Mouse (Mus musculus) erythroid progenitor cell, adult 5-6 weeks (primary cell): ENCODE data around the gene Lamtor2. TPM values are rescaled to one million over a fixed set of nuclear protein-coding genes. Genes with fewer than 3 reads are reported as not detected.
A peak's percentile ranks its signal among the peaks of the same experiment; 100 is the strongest.

Experiments used
- ATAC-seq: replicated peaks from 2 replicates; pipeline ENCODE4 v1.8.0; 2016; ENCODE audit warnings: moderate number of reproducible peaks, mild to moderate bottlenecking, moderate TSS enrichment, inconsistent platforms; ENCODE audit not compliant: poor library complexity, low FRiP score, severe bottlenecking
- total RNA-seq, 2 experiments: library from RNA; stranded (forward) in 1 of 2; stranded (reverse) in 1 of 2; fragments of 150-400 nt in 1 of 2; fragments of 186-747, 209-891 nt in 1 of 2; gene quantifications; 2 replicates each; pipeline versions ENCODE4 v1.2.3 to v1.2.4; 2015 to 2017; ENCODE audit warnings: low replicate concordance in 2 of 2

The Lamtor2 gene
- total RNA-seq, 2 experiments from 2014 or later, result 12.6 to 23.3 TPM

DNA sequence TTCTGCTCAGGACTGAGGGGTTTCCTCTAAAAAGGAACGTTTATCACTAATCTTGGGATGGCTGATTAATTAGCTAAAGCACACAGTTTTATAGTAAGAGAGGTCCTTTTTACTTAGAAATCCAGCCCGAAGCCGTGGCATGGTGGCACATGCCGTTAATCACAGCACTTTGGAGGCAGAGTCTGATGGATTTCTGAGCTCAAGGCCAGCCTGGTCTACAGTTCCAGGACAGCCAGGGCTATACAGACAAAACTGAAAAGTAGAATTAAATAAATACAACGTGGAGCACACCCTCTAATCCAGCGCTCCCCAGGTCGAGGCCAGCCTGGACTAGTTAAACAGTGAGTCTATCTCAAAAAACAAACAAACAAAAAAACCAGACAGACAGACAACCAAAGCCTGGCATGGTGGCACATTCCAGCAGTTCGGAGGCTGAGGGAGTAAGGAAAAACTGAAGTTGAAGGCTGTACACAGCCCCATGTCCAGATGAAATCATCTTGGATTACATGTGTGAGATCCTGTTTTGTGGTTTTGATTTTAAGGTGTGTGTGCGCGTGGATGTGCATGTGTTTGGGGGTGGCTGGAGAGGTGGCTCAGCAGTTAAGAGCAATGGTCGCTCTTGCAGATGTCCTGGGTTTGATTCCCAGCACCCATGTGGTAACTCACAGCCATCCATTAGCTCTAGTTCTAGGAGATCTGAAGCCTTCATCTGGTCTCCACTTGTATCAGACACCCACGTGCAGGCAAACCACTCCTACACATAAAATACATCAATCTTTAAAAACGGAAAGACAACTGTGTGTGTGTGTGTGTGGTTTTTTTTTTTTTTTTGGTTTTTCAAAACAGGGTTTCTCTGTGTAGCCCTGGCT is 42.2 kb downstream of the Lamtor2 start:
- ATAC-seq, result no peak

GRCm38 (mm10) chr3:88509692-88510420 is 43.0 kb downstream of the Lamtor2 start, which contains the start of gene Lmna:
TSS of gene Lmna (minus strand) at chr3:88509956.
- ATAC-seq, result peak; percentile 85

DNA sequence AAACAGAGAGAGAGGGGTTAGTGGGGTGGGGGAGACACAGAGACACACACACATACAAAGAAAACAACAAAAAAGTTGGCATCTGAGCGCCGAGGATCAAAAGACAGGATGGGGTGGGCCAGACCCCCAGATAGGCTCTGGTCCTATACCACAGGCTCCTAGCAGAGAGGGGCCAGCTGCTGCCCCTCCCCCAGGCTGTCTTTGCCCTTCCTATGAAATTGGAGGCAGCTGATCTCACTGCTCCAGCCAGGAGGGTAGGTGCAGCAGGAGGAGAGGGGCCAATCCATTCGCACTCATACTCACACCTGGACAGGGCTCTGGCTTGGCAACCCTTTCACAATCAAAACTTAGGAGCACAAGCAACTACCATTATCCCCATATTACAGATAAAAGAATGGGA is 43.6 kb downstream of the Lamtor2 start:
- ATAC-seq, result no peak

GRCm38 (mm10) chr3:88505765-88506164 is 47.1 kb downstream of the Lamtor2 start:
- ATAC-seq, result no peak

GRCm38 (mm10) chr3:88505081-88505480 is 47.8 kb downstream of the Lamtor2 start:
- ATAC-seq, result no peak

DNA sequence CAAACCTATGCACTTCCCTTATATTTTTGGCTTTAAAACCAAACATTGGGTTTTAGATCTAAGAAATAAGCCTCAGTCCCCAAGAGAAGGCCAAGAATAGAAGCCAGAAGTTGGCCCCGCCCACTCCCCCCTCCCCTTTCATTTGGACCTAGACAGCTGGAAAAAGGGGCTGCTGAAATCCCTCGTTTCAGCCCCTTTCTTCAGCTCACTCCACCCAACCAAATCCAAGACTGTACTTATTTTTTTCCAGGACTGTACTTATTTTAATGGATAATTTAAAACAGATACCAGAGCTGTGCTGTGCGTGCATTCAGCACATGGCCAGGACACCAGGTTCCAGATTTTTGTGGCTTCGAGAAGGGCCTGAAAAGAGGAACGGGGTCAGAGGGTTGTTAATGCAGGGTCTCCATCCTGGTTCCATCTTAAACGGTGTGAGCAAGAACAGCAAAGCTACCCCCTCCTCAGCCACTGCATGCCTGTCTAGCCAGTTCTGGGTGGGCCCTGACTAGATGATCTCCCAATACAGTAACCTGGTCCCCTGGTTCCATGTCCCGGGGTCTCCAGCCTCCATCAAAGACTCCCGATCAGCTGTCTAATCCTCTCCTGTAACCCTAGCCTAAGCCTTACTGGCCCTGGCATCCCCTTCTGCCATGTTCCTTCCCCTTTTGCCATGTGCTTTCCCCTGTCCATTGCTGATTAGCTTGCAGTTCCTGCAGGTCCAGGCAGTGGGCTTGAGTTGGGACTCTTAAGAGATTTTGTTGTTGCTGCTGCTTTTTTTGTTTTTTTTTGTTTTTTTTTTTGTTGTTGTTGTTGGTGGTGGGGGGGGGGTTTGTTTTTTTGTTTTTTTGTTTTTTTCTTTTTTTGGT is 48.8 kb downstream of the Lamtor2 start:
- no peak for ATAC-seq

DNA sequence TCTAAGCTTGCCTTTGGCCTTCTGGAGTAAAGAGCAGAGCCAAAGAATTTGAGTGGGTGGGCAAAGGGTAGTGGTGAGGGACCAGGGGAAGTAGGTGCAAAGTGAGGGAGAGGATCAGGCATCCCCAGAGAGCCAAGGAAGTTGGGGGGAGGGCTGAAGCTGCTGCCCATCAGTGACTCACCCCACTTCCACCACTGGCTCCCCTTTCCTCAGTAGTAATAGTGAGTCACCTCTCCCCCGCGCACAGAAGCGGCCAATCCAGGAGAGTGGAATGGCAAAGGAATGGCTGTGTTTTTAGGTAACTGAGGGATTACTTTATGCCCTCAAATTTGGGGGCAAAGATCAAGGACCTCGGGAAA is 49.4 kb downstream of the Lamtor2 start:
- ATAC-seq, result no peak

- ATAC-seq, result peak; percentile 91
These were observed 50.0 kb downstream of the Lamtor2 start for GRCm38 (mm10) chr3:88502641-88503504.

GRCm38 (mm10) chr3:88502031-88502571 is 50.8 kb downstream of the Lamtor2 start:
- peak; percentile 3; the same call in 1 of the 2 replicates for ATAC-seq

DNA sequence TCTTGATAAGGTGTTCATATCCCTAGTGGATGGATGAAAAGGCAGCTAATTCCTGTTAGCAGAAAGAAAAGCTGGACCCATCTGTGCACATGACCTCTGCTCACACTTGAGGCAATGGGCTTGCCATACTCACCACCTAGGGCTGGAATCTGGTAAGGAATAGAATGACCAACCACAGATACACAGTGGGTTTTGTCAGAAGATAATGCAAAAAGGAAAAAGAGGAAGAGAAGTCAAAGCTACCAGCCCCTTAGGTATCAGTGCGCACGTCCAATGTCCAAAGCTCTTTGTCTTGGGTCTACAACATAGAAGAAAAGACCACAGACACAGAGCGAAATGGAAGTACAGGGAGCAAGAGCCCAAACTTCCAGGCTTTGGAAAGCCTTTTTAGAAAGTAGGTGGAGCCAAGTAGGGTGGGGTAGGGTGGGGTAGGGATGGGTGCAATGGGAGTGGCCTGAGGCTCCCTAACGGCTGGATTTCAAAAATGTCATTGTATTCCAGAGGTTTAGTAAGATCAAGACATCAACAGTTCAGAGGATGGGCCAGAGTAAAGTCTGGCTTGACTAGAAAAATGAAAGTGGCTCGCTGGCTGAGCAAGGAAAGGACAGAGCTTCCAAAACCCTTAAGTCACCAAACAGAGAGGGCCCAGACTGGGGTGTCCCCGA is 51.4 kb downstream of the Lamtor2 start:
- peak; percentile 55 for ATAC-seq

GRCm38 (mm10) chr3:88500655-88501365 is 52.1 kb downstream of the Lamtor2 start:
- ATAC-seq, result 0 out of 2 replicates have a peak, but pooled peaks have one; percentile 3

DNA sequence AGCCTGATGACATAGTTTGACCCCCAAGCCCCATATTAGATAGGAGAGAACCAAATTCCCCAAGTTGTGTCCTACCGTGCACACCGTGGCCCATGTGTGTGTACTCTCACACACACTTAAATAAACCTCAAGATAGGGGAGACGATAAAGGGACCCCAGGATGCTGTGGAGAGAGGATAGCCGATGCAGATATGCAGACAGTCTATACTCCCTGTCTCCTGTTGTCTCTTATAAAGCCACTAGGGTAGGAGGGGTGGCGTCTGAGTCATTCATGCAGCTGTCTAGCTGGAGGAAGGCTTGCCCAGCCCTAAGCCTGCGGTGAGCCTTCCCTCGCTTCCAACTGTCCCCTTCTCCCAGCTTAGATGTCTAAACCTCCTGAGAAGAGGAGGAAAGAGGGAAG is 52.8 kb downstream of the Lamtor2 start:
- no peak for ATAC-seq

Other genes starting within 250 kb of the Lamtor2 start
- gene Glmp, start 228.1 kb downstream of the Lamtor2 start, total RNA-seq (2015; ENCODE audit: low replicate concordance), result 17.7 and 47.4 TPM in 2 replicates
- 5.0 and 10.4 TPM in 2 replicates for gene Glmp, start 228.1 kb downstream of the Lamtor2 start, total RNA-seq (2017; ENCODE audit: low replicate concordance)
- not detected in 2 replicates for gene Tmem79, start 216.9 kb downstream of the Lamtor2 start, total RNA-seq (2015; ENCODE audit: low replicate concordance)
- gene Tmem79, start 216.9 kb downstream of the Lamtor2 start, total RNA-seq (2017; ENCODE audit: low replicate concordance), result 1.2 and 1.8 TPM in 2 replicates
- 34.8 and 40.7 TPM in 2 replicates for gene Smg5, start 216.8 kb downstream of the Lamtor2 start, total RNA-seq (2015; ENCODE audit: low replicate concordance)
- 85.6 and 88.2 TPM in 2 replicates for gene Smg5, start 216.8 kb downstream of the Lamtor2 start, total RNA-seq (2017; ENCODE audit: low replicate concordance)
- not detected in 2 replicates for gene Paqr6, start 188.5 kb downstream of the Lamtor2 start, total RNA-seq (2015; ENCODE audit: low replicate concordance)
- 1.3 TPM in 1 of 2 replicates, not detected in the other for gene Paqr6, start 188.5 kb downstream of the Lamtor2 start, total RNA-seq (2017; ENCODE audit: low replicate concordance)
- not detected in 2 replicates for gene Bglap3, start 180.3 kb downstream of the Lamtor2 start, total RNA-seq (2015; ENCODE audit: low replicate concordance)
- not detected in 2 replicates for gene Bglap3, start 180.3 kb downstream of the Lamtor2 start, total RNA-seq (2017; ENCODE audit: low replicate concordance)
- not detected in 2 replicates for gene Bglap2, start 174.4 kb downstream of the Lamtor2 start, total RNA-seq (2015; ENCODE audit: low replicate concordance)
- gene Bglap2, start 174.4 kb downstream of the Lamtor2 start, total RNA-seq (2017; ENCODE audit: low replicate concordance), result 3.9 TPM in 1 of 2 replicates, not detected in the other
- gene Bglap, start 168.6 kb downstream of the Lamtor2 start, total RNA-seq (2015; ENCODE audit: low replicate concordance), result 3.6 TPM in 1 of 2 replicates, not detected in the other
- gene Bglap, start 168.6 kb downstream of the Lamtor2 start, total RNA-seq (2017; ENCODE audit: low replicate concordance), result not detected in 2 replicates
- 182 and 196 TPM in 2 replicates for gene Pmf1, start 142.7 kb downstream of the Lamtor2 start, total RNA-seq (2015; ENCODE audit: low replicate concordance)
- gene Pmf1, start 142.7 kb downstream of the Lamtor2 start, total RNA-seq (2017; ENCODE audit: low replicate concordance), result 100 and 121 TPM in 2 replicates
- 34.0 and 35.3 TPM in 2 replicates for gene Slc25a44, start 127.9 kb downstream of the Lamtor2 start, total RNA-seq (2015; ENCODE audit: low replicate concordance)
- gene Slc25a44, start 127.9 kb downstream of the Lamtor2 start, total RNA-seq (2017; ENCODE audit: low replicate concordance), result 34.8 and 40.5 TPM in 2 replicates
- 11.9 and 14.7 TPM in 2 replicates for gene Sema4a, start 91.9 kb downstream of the Lamtor2 start, total RNA-seq (2015; ENCODE audit: low replicate concordance)
- 4.5 and 15.1 TPM in 2 replicates for gene Sema4a, start 91.9 kb downstream of the Lamtor2 start, total RNA-seq (2017; ENCODE audit: low replicate concordance)
- gene Lmna, start 43.1 kb downstream of the Lamtor2 start, total RNA-seq (2015; ENCODE audit: low replicate concordance), result 31.7 and 48.2 TPM in 2 replicates
- gene Lmna, start 43.1 kb downstream of the Lamtor2 start, total RNA-seq (2017; ENCODE audit: low replicate concordance), result 182 and 260 TPM in 2 replicates
- 0.42 TPM in 1 of 2 replicates, not detected in the other for gene Mex3a, start 20.7 kb downstream of the Lamtor2 start, total RNA-seq (2015; ENCODE audit: low replicate concordance)
- 0.08 and 0.26 TPM in 2 replicates for gene Mex3a, start 20.7 kb downstream of the Lamtor2 start, total RNA-seq (2017; ENCODE audit: low replicate concordance)
- gene Rab25, start 4.8 kb downstream of the Lamtor2 start, total RNA-seq (2015; ENCODE audit: low replicate concordance), result not detected in 2 replicates
- gene Rab25, start 4.8 kb downstream of the Lamtor2 start, total RNA-seq (2017; ENCODE audit: low replicate concordance), result not detected in 2 replicates
- gene Ubqln4, start 684 bp upstream of the Lamtor2 start, total RNA-seq (2015; ENCODE audit: low replicate concordance), result 8.6 and 10.1 TPM in 2 replicates
- 6.3 and 7.6 TPM in 2 replicates for gene Ubqln4, start 684 bp upstream of the Lamtor2 start, total RNA-seq (2017; ENCODE audit: low replicate concordance)
- gene Ssr2, start 22.8 kb upstream of the Lamtor2 start, total RNA-seq (2015; ENCODE audit: low replicate concordance), result 97.7 and 101 TPM in 2 replicates
- gene Ssr2, start 22.8 kb upstream of the Lamtor2 start, total RNA-seq (2017; ENCODE audit: low replicate concordance), result 23.9 and 50.2 TPM in 2 replicates
- 17.7 and 23.9 TPM in 2 replicates for gene Arhgef2, start 52.9 kb upstream of the Lamtor2 start, total RNA-seq (2015; ENCODE audit: low replicate concordance)
- 12.7 and 15.7 TPM in 2 replicates for gene Arhgef2, start 52.9 kb upstream of the Lamtor2 start, total RNA-seq (2017; ENCODE audit: low replicate concordance)
- gene Rxfp4, start 100.1 kb upstream of the Lamtor2 start, total RNA-seq (2015; ENCODE audit: low replicate concordance), result not detected in 2 replicates
- not detected in 2 replicates for gene Rxfp4, start 100.1 kb upstream of the Lamtor2 start, total RNA-seq (2017; ENCODE audit: low replicate concordance)
- gene Khdc4, start 132.7 kb upstream of the Lamtor2 start, total RNA-seq (2015; ENCODE audit: low replicate concordance), result 56.9 and 69.2 TPM in 2 replicates
- gene Khdc4, start 132.7 kb upstream of the Lamtor2 start, total RNA-seq (2017; ENCODE audit: low replicate concordance), result 37.8 and 62.8 TPM in 2 replicates
- gene Rit1, start 163.8 kb upstream of the Lamtor2 start, total RNA-seq (2015; ENCODE audit: low replicate concordance), result 13.0 and 20.2 TPM in 2 replicates
- 27.6 and 45.9 TPM in 2 replicates for gene Rit1, start 163.8 kb upstream of the Lamtor2 start, total RNA-seq (2017; ENCODE audit: low replicate concordance)
- 0.36 TPM in 1 of 2 replicates, not detected in the other for gene Syt11, start 222.1 kb upstream of the Lamtor2 start, total RNA-seq (2015; ENCODE audit: low replicate concordance)
- 0.39 TPM in 1 of 2 replicates, not detected in the other for gene Syt11, start 222.1 kb upstream of the Lamtor2 start, total RNA-seq (2017; ENCODE audit: low replicate concordance)